Mouse (Mus musculus) forebrain, embryonic 11.5 days (tissue): Measurements from ENCODE around the gene Lyz1. TPM values are rescaled to one million over a fixed set of nuclear protein-coding genes. Genes with fewer than 3 reads are reported as not detected.
"Not testable (repeated sequence)": the region's sequence is repeated elsewhere in the genome, so short reads cannot be mapped to it uniquely, and the experiment has no call there.

ENCODE experiments used
- ATAC-seq: fragments of 200-750 bp; cut with Nextera tagmentation; replicated peaks from 2 replicates; pipeline ENCODE4 v1.8.0; 2017; ENCODE audit warnings: moderate TSS enrichment; ENCODE audit not compliant: low FRiP score
- DNase-seq: peaks from one replicate; pipeline ENCODE4 v3.0.0-alpha.2; 2017; ENCODE audit warnings: low spot score
- H3K27ac ChIP-seq: fragments of 300-500 bp; sonication (generic); 2 replicates; pipeline ENCODE4 v1.5.1; 2014; ENCODE audit warnings: low read depth, low read length
- H3K27me3 ChIP-seq: fragments of 300-500 bp; sonication (generic); 2 replicates; pipeline ENCODE4 v1.6.1; 2014; ENCODE audit warnings: mild to moderate bottlenecking, low read length, mixed read lengths; ENCODE audit not compliant: control insufficient read depth, insufficient read depth
- H3K36me3 ChIP-seq: fragments of 300-500 bp; sonication (generic); 2 replicates; pipeline ENCODE4 v1.6.1; 2014; ENCODE audit warnings: mild to moderate bottlenecking, low read length, moderate library complexity, mixed read lengths; ENCODE audit not compliant: control insufficient read depth, insufficient read depth
- H3K4me1 ChIP-seq: fragments of 300-500 bp; sonication (generic); replicated peaks from 2 replicates; pipeline ENCODE4 v1.6.1; 2014; ENCODE audit warnings: low read length, mixed read lengths; ENCODE audit not compliant: control insufficient read depth, insufficient read depth
- H3K4me2 ChIP-seq: fragments of 300-500 bp; sonication (generic); 2 replicates; pipeline ENCODE4 v1.6.1; 2014; ENCODE audit warnings: low read depth, mild to moderate bottlenecking, low read length, moderate library complexity, mixed read lengths; ENCODE audit not compliant: severe bottlenecking
- H3K4me3 ChIP-seq: fragments of 300-500 bp; sonication (generic); 2 replicates; pipeline ENCODE4 v1.5.1; 2014; ENCODE audit warnings: low read depth, low read length
- H3K9ac ChIP-seq: fragments of 300-500 bp; sonication (generic); 2 replicates; pipeline ENCODE4 v1.6.1; 2014; ENCODE audit warnings: low read length
- H3K9me3 ChIP-seq: fragments of 300-500 bp; sonication (generic); 2 replicates; pipeline ENCODE4 v1.6.1; 2016; ENCODE audit warnings: low read length, mixed read lengths; ENCODE audit not compliant: control insufficient read depth
- WGBS: fragments of 180-500 bp; shearing (Covaris S2); extraction: QIAGEN DNeasy Blood & Tissue Kit; methylation state at CpG from one replicate; pipeline ENCODE4 v1.1.7; 2014; 5-methylcytosine and 5-hydroxymethylcytosine counted together
- polyA plus RNA-seq: library from polyadenylated mRNA; unstranded; fragments of >200 nt; fragmentation: Nextera tagmentation; extraction: Ambion mirVana; gene quantifications from 2 replicates; pipeline ENCODE4 v1.2.1, GENCODE M21; 2014

Gene Lyz1
- polyA plus RNA-seq, 1 experiment from 2014 or later: not detected

DNA sequence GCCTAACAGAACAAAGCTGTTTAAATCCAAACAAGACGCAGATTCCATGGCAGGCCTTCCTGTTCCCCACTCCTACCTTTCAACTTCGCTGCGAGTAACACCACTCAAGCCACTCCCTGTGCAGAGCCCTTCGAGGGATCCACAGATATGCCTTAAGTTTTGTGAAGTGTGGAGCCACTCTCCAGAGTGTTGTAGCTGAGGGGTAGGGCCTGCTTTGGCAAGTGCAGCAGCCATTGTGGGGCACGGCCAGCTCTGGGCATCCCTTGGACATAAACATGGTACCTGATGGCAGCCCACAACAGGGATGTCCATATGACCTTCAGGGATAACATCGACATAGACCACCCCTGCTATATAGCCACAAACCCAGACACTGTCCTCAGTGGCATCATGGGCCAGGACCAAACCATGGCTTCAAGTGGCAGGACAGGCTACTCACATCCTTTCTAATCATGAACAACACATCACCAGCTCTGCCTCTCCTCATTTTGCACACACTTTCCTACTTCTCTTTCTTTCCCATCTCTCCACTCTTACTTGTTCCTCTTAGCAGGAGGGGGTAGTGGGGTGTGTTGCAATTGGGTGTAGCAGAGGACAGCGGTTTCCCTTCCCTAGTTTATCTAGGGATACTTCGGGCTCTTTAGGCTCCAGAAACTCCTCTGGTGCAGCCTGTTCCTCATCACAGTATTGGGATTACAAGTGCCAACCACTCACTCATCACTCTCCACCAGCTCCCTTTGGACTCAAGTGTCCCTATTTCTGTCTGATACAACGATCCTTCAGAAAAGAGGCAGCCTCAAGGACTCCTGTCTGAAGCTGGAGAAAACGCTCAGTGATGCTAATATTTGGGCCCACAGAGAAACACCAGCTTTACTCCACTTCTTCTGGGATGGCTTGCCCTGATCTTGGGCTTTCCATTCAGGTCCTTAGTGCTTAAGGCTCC lies 7.8 kb downstream of the Lyz1 start:
- H3K27me3 ChIP-seq: no peaks in the 10 kb centered on the region

DNA sequence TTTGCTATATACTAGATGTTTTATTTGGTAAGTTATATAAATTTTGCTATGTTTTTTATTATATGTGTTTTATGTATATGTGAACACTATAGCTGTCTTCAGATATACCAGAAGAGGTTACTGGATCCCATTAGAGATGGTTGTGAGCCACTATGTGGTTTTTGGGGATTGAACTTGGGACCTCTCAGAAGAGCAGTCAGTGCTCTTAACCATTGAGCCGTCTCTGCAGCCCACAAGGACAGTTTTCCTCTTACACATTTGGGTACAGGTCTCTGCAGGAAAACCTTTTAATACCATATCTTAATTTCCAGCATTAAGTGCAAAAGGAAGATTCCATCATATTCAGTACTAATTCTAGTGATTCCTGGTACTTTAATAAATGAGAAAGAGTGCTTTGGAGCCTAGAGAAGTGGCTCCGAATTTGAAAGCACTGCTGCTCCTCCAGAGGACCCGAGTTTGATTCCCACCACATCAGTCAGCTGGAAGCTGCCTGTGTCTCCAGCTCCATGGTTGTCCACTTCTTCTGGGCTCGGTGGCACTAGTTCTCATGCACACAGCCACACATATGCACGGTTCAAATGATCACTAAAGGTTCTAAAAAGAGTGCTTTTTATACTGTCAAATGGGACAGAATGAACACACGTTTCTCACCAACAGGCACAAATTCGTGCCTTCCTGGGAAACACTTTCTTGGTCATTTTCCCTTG lies 8.6 kb downstream of the Lyz1 start:
- H3K9me3 ChIP-seq: no peaks in the 10 kb centered on the region
- no peak for ATAC-seq
- no peaks in the 10 kb centered on the region for H3K4me1 ChIP-seq
- H3K27me3 ChIP-seq: no peaks in the 10 kb centered on the region
- no peaks in the 10 kb centered on the region for H3K36me3 ChIP-seq
- no peak overlapping the region for H3K4me3 ChIP-seq
- WGBS: 82% methylated on average over 7 of the region's 7 CpGs
- H3K9ac ChIP-seq: no peak overlapping the region
- H3K27ac ChIP-seq: no peak overlapping the region
- H3K4me2 ChIP-seq: no peak overlapping the region
- no peak for DNase-seq

More for the DNA sequence above, 7.8 kb downstream of the Lyz1 start:
- Histone ChIP-seq H3K27ac (no peak overlapping the region), H3K4me2 (no peak overlapping the region), H3K9me3 (no peaks in the 10 kb centered on the region), H3K9ac (no peak overlapping the region), H3K36me3 (no peaks in the 10 kb centered on the region), H3K4me3 (no peak overlapping the region), H3K4me1 (no peaks in the 10 kb centered on the region)
- WGBS: 87% methylated on average over 10 of the region's 10 CpGs
- no peak for ATAC-seq
- DNase-seq: no peak

DNA sequence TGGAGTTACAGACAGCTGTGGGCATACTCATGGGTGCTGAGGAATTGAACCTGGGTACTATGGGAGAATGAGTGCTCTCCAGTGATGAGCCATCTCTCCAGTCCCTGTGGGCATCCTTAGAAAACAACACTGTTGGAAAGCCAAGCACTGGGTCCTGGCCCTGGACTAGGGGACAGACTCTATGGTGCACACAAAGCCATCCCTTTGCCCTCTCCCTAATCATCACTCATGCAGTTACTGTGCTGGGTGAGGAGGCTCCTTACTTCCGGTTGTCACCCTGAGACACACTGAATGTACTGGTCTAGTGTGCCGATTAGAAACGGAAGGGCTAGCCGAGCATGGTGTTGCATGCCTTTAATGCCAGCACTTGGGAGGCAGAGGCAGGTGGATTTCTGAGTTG lies 9.5 kb downstream of the Lyz1 start:
- H3K4me1 ChIP-seq, DNase-seq, H3K4me3 ChIP-seq, H3K36me3 ChIP-seq, H3K27me3 ChIP-seq, H3K4me2 ChIP-seq, H3K9me3 ChIP-seq, ATAC-seq, H3K27ac ChIP-seq, H3K9ac ChIP-seq: not testable (repeated sequence)
- 91% methylated on average over 4 of the region's 4 CpGs for WGBS

DNA sequence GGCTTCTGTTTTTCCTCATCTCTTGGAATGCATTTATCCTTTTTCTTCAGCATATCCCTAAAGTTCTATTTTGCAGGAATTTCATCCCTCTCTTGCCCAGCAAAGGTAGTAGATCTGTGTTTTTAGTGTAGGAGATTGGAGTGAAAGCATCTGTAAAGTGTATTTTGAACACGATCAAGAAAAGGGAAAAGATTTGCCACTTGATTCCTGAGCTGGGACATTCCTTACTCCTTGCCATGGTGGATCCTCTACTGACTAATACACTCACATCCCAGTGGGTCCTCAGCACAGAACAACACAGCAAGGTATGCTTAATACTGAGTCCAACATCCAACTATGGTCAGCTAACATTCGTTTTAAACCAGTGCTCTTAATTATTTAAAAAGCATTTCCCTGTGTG lies 10.1 kb downstream of the Lyz1 start:
- DNase-seq (no peak), ATAC-seq (no peak)
- Histone ChIP-seq H3K4me2 (no peak overlapping the region), H3K4me1 (no peaks in the 10 kb centered on the region), H3K27me3 (no peaks in the 10 kb centered on the region), H3K4me3 (no peak overlapping the region), H3K9me3 (no peaks in the 10 kb centered on the region), H3K9ac (no peak overlapping the region), H3K36me3 (no peaks in the 10 kb centered on the region), H3K27ac (no peak overlapping the region)
- 85% methylated on average over 2 of the region's 2 CpGs for WGBS

DNA sequence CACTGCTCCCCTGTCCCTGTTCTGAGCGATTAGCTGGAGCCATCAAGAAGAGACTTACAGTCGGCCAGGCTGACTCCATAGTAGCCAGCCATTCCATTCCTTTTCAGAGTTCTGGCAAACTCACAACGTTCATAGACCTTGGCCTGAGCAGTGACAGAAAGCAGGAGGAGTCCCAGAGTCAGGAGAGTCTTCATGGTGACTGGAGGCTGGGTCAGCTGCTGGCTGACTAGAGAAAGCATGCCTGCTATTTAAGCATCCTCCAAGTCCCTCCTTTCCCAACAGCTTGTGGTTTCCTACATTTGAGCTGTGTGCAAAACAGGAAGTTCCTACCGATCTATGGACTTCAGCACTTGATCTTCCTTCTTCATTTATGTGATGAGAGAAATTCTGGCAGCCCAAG lies 10.6 kb downstream of the Lyz1 start, which contains the start of gene Lyz2:
Gene Lyz2, minus strand, starts transcription at position 273 of the 400 bp plus-strand sequence.
- Histone ChIP-seq H3K36me3 (no peaks in the 10 kb centered on the region), H3K9ac (no peak within 1 kb of the TSS), H3K4me3 (no peak within 1 kb of the TSS), H3K9me3 (no peaks in the 10 kb centered on the region), H3K27ac (no peak within 1 kb of the TSS), H3K27me3 (no peaks in the 10 kb centered on the region), H3K4me2 (no peak within 1 kb of the TSS), H3K4me1 (no peaks in the 10 kb centered on the region)
- WGBS: 73% methylated on average over 4 of the region's 4 CpGs
- no peak for DNase-seq
- no peak for ATAC-seq

DNA sequence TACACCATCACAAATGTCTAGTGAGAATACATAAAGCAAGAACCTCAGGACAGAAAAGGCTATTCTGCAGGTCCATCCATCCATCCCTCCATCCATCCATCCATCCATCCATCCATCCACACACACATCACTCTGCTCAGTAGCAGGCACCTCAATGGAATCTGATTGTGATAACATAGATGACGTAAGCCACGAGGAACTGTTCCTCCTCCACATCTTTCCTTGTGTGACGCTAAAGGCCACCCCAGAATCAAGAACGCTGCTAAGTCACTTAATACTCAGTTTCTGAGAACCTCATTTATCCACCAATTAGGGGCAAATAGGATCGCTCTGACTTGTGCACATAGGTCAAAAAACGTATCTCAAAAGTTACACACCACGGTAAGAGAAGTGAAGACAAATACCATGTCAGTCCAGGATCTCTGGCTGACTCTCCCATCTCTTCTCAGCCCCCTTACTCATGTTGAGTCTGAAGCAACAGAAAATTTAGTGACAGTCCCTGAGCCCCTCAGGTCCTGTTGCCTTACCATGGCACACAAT lies 11.2 kb downstream of the Lyz1 start:
- H3K27ac ChIP-seq: no peak overlapping the region
- H3K36me3 ChIP-seq: no peaks in the 10 kb centered on the region
- 88% methylated on average over 7 of the region's 7 CpGs for WGBS
- H3K4me1 ChIP-seq: no peaks in the 10 kb centered on the region
- no peak overlapping the region for H3K9ac ChIP-seq
- H3K27me3 ChIP-seq: no peaks in the 10 kb centered on the region
- H3K9me3 ChIP-seq: no peaks in the 10 kb centered on the region
- DNase-seq (no peak), ATAC-seq (no peak)
- H3K4me2 ChIP-seq: no peak overlapping the region
- H3K4me3 ChIP-seq: no peak overlapping the region

DNA sequence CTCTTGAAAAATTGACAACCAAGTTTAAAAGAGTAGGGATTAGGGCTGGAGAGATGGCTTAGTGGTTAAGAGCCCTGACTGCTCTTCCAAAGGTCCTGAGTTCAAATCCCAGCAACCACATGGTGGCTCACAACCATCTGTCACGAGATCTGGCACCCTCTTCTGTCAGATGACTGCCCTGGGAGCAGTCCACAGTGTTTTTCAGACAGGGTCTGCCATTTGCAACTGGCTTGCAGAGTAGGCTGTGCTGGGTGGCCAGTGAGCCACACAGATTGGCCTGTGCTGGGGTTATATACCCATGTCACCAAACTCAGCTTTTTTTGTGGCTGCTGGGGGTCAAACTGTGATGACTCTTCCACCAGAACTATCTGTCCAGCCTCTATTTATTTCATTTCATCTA lies 12.7 kb downstream of the Lyz1 start:
- WGBS: 69% methylated on average over 1 of the region's 1 CpGs
- Histone ChIP-seq H3K9me3 (no peaks in the 10 kb centered on the region), H3K4me1 (no peaks in the 10 kb centered on the region), H3K27me3 (no peaks in the 10 kb centered on the region), H3K27ac (no peak overlapping the region), H3K4me3 (no peak overlapping the region), H3K4me2 (no peak overlapping the region), H3K9ac (no peak overlapping the region), H3K36me3 (no peaks in the 10 kb centered on the region)
- no peak for DNase-seq
- no peak for ATAC-seq

DNA sequence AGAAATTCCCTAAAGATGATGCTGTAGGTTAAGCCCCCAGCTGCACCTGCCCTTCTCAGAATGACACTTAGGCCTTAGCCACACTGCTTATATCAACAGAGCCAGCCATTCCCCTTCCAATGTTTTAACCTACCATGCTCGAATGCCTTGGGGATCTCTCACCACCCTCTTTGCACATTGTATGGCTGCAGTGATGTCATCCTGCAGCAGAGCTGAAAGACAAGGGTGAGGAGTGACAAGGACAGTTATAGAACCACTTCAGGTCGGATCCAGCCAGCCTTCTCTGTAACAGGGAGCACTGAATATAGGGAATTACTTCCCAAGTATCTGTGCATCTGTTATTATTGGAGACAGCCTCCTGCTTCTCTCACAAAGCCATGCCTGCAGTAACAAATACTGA lies 14.2 kb downstream of the Lyz1 start:
- not testable (repeated sequence) for H3K27ac ChIP-seq, H3K4me3 ChIP-seq, H3K4me1 ChIP-seq, H3K27me3 ChIP-seq, H3K36me3 ChIP-seq, DNase-seq, H3K4me2 ChIP-seq, ATAC-seq, H3K9me3 ChIP-seq, H3K9ac ChIP-seq
- 76% methylated on average over 2 of the region's 2 CpGs for WGBS
